Mouse (Mus musculus) C2C12 (cell line): ENCODE data around the gene Orm3.

ENCODE experiments used
- CEBPB ChIP-seq: IDR thresholded peaks from one replicate; pipeline ENCODE4 v1.6.1; 2011; ENCODE audit warnings: low read depth, mild to moderate bottlenecking, control low read depth, moderate library complexity
- CTCF ChIP-seq: IDR thresholded peaks from one replicate; pipeline ENCODE4 v1.5.1; 2011; ENCODE audit not compliant: control insufficient read depth, insufficient read depth, insufficient read length
- FOSL1 ChIP-seq: IDR thresholded peaks from one replicate; pipeline ENCODE4 v1.8.0; 2011; ENCODE audit warnings: mild to moderate bottlenecking, low read length; ENCODE audit not compliant: poor library complexity, insufficient read depth, severe bottlenecking
- MAX ChIP-seq: IDR thresholded peaks from one replicate; pipeline ENCODE4 v1.6.1; 2011; ENCODE audit warnings: mild to moderate bottlenecking, control low read depth
- MYOD1 ChIP-seq: IDR thresholded peaks from one replicate; pipeline ENCODE4 v1.6.1; 2011; ENCODE audit warnings: low read depth; ENCODE audit not compliant: control insufficient read depth, insufficient read length
- USF1 ChIP-seq: IDR thresholded peaks from one replicate; pipeline ENCODE4 v1.6.1; 2011; ENCODE audit warnings: low read depth, mild to moderate bottlenecking, control low read depth, moderate library complexity

GRCm38 (mm10) chr4:63348524-63348923 lies 7.4 kb upstream of the Orm3 start:
- TF ChIP-seq CTCF (no peak), MAX (no peak), USF1 (no peak), CEBPB (peak; percentile 37), FOSL1 (no peak), MYOD1 (no peak)
